Mouse (Mus musculus): ENCODE results near the gene Fndc3b.
"Not testable (repeated sequence)": the region's sequence is repeated elsewhere in the genome, so short reads cannot be mapped to it uniquely, and the experiment has no call there.

Fndc3b gene

DNA sequence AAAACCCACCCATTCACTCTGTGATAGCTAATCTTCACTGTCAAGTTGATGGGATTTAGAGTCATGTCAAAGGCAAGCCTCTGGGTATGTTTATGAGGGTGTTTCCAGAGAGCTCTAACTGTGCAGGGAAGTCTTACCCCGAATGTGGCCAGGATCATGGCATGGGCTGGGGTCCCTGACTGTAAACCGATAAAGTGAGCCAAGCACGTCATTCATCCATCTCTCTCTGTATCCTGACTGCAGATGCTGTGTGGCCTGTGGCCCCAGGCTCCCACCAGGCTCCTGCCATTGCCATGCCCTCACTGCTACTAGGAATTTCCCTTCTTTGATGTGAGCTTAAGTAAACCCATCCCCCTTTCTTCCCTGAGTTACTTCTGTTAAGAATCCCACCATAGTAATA is 297.5 kb downstream of the Fndc3b start:
- in situ Hi-C loops (cut with MboI) = no loop called here

DNA sequence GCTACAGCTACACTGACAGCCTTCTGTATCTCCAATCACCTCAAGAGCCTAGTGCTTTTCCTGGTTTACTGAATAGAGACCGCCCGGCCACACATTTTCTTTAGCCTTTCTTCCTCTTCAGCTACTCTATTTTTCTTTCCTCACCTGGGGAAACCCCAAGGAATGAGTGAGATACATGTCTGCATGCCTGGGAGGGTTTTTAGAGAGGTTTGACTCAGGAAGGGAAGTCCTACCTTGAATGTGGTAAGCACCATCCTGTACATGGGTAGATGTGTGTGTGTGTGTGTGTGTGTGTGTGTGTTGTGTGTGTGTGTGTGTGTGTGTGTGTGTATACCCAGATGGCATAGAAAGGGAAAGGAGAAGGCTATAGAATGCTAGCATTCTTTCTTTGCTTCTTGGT is 299.8 kb downstream of the Fndc3b start:
- in situ Hi-C loops (cut with MboI) = no loop called here

- in situ Hi-C loops (cut with MboI) = no loop called here
Observed at GRCm38 (mm10) chr3:27408564-27408963, 302.5 kb downstream of the Fndc3b start.

GRCm38 (mm10) chr3:27406440-27406839 is 304.7 kb downstream of the Fndc3b start:
- in situ Hi-C loops (cut with MboI) = no loop called here

GRCm38 (mm10) chr3:27400996-27401395 is 310.1 kb downstream of the Fndc3b start:
- in situ Hi-C loops (cut with MboI) = not testable (repeated sequence)

DNA sequence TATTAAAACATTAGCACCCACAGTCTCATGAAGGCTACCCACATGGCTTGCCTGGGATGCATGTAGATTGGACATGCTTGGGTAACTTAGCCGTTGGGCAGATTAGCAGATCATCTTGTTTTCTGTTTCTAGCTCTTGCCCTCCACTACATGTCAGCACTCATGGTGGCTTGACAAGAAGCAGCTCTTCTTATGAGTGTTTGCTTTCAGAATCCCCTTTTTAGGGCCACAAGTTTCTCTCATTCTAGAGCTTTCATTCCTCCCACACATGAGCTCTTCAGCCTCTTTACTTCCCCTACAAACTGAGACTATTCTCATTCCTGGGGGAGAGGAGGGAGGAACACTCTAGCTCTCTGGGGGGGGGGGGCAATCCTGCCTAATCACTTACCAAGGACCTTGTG is 321.2 kb downstream of the Fndc3b start:
- in situ Hi-C loops (cut with MboI) = no loop called here

DNA sequence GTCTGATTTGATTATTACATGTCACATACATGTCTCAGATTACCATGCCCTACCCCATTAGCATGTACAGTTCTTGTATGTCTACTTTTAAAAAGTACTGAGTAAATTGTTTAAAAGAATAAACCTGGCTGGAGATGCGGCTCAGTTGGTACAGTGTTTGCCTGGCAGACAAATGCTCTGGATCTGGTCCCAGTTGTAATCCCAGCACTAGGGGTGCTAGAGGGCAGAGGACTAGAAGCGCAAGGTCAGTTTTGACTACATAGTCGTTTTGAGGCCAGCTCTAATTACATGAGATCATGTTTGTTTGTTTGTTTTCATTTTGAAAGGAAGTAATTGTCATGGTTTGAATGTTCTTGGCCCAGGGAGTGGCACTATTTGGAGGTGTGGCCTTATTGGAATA is 326.3 kb downstream of the Fndc3b start:
- in situ Hi-C loops (cut with MboI) = no loop called here

DNA sequence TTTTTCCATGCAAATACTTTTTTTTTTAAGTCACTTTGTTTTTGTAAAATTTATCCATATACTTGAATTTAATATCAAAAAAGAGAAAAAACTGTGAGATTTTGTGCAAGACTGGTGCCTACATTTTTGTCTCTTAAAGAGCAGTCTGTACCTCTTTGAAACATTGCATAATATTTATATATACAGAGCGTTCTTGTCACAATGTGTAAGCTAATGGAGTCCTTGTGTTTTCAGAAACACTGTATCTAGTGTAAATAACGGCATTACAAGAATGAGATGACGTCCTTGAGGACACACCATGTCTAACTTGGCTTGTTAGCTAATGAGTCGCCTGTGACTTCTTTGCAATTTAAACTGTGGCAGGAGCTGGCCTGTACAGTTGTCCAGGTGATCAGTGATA is 333.2 kb downstream of the Fndc3b start:
- in situ Hi-C loops (cut with MboI) = no loop called here

GRCm38 (mm10) chr3:27374396-27374795 is 336.7 kb downstream of the Fndc3b start:
- in situ Hi-C loops (cut with MboI) = no loop called here

- in situ Hi-C loops (cut with MboI) = no loop called here
Observed at GRCm38 (mm10) chr3:27371725-27372650, 339.1 kb downstream of the Fndc3b start.

- in situ Hi-C loops (cut with MboI) = no loop called here
Observed at GRCm38 (mm10) chr3:27371276-27371621, 339.9 kb downstream of the Fndc3b start, which contains the start of gene Ghsr. TSS of gene Ghsr (plus strand) at chr3:27371351.

DNA sequence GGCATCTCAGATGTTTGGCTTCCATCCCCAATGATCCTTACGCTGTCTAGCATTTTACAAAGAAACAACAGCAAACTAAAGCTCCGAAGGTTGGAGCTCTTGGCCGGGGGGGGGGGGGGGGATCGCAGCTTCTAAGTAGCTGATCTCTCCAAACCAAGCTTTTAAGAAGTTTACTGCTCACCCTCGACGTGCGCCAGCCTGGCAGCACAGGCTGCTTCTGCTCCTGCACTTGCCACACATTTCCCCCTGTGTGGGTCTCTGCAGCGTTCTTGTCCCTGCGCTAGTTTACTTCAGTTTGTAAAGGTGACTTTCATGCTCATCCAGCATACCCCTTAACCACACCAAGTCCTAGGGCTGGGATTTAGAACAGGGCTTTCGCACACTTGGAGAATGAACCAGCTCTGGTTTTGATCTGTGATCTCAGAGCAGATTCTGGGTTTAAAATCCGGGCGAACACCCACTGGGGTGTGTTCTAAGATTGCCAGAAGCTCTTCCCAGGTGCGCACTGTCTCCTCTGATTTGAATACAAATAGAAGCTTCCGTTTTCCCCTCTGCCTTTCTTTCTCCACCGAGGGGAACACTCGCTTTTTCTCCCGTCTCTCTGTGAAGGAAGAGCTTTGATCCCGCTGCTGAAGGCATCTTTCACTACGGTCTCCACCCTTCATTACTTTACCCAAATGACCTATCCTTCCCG is 340.4 kb downstream of the Fndc3b start:
- in situ Hi-C loops (cut with MboI) = no loop called here

DNA sequence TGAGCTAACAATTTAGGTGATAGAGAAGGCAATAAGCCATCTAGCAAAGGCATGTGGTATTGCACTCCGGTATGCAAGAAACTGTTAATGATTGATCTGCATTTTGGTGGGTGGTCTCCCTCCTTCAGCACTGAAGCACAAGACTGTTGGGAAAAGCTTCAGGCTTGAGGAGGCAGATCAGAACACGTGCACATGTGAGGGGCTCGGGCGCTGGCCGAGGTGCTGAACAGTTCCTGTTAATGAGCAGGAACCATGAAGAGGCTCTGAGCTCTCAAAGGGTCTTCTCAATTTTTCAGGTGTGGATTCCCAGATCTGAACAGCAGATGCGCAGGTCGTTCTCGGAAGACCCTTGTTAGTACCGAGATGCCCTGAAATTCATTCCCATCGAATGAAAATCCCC is 341.0 kb downstream of the Fndc3b start:
- in situ Hi-C loops (cut with MboI) = no loop called here
